Mouse (Mus musculus) ovary, postnatal 14 days (tissue): ENCODE data around the gene Kcng4.

ENCODE experiments used
- DNase-seq: peaks from one replicate; pipeline ENCODE4 v3.0.0; 2022; ENCODE audit warnings: low spot score

Gene Kcng4

GRCm38 (mm10) chr8:119635378-119635777 is at the start of gene Kcng4:
Gene Kcng4 (minus strand): TSS chr8:119635680.
- DNase-seq = no peak

- no peak for DNase-seq
Measured at GRCm38 (mm10) chr8:119679184-119679583, 43.7 kb upstream of the Kcng4 start.

- no peak for DNase-seq
Measured at GRCm38 (mm10) chr8:119678138-119678843, 42.8 kb upstream of the Kcng4 start.

- DNase-seq = peak; percentile 95
Measured at GRCm38 (mm10) chr8:119676389-119676788, 40.9 kb upstream of the Kcng4 start.

GRCm38 (mm10) chr8:119675457-119675856 is 40.0 kb upstream of the Kcng4 start:
- no peak for DNase-seq

GRCm38 (mm10) chr8:119673976-119674555 is 38.6 kb upstream of the Kcng4 start:
- no peak for DNase-seq

GRCm38 (mm10) chr8:119670419-119671091 is 35.1 kb upstream of the Kcng4 start:
- DNase-seq = no peak

- DNase-seq = no peak
Measured at GRCm38 (mm10) chr8:119669284-119669683, 33.8 kb upstream of the Kcng4 start.

- DNase-seq = no peak
Measured at GRCm38 (mm10) chr8:119668447-119668846, 33.0 kb upstream of the Kcng4 start.

- no peak for DNase-seq
Measured at GRCm38 (mm10) chr8:119666219-119666951, 30.9 kb upstream of the Kcng4 start, which contains the start of gene Wfdc1. Gene Wfdc1 (plus strand): TSS chr8:119666365.

- DNase-seq = peak; percentile 46
Measured at GRCm38 (mm10) chr8:119665270-119665669, 29.8 kb upstream of the Kcng4 start.

GRCm38 (mm10) chr8:119663440-119663839 is 28.0 kb upstream of the Kcng4 start:
- DNase-seq = no peak

- no peak for DNase-seq
Measured at GRCm38 (mm10) chr8:119661892-119662291, 26.4 kb upstream of the Kcng4 start.

- DNase-seq = peak; percentile 45
Measured at GRCm38 (mm10) chr8:119661081-119661480, 25.6 kb upstream of the Kcng4 start.

GRCm38 (mm10) chr8:119656709-119657464 is 21.4 kb upstream of the Kcng4 start:
- DNase-seq = no peak

GRCm38 (mm10) chr8:119651324-119651723 is 15.8 kb upstream of the Kcng4 start:
- DNase-seq = no peak

- no peak for DNase-seq
Measured at GRCm38 (mm10) chr8:119646846-119647245, 11.4 kb upstream of the Kcng4 start.

GRCm38 (mm10) chr8:119646197-119646596 is 10.7 kb upstream of the Kcng4 start:
- DNase-seq = no peak

- DNase-seq = no peak
Measured at GRCm38 (mm10) chr8:119644981-119645597, 9.6 kb upstream of the Kcng4 start.

GRCm38 (mm10) chr8:119644429-119644960 is 9.0 kb upstream of the Kcng4 start:
- DNase-seq = no peak

- DNase-seq = no peak
Measured at GRCm38 (mm10) chr8:119642960-119643359, 7.5 kb upstream of the Kcng4 start.
